Mouse (Mus musculus): ENCODE results near the gene Runx3. TPM values are rescaled to one million over a fixed set of nuclear protein-coding genes. Genes with fewer than 3 reads are reported as not detected.

Runx3 gene
- polyA plus RNA-seq, 1 experiment from 2014 or later = 0.13 TPM

GRCm38 (mm10) chr4:135190364-135190763 lies 69.9 kb downstream of the Runx3 start:
- Histone ChIP-seq H3K27ac (replicated peaks) (no peak overlapping the region), H3K27me3 (ENCODE audit: control insufficient read depth, insufficient read depth, low read length) (no peaks in the 10 kb centered on the region), H3K9ac (ENCODE audit: low read length) (no peak overlapping the region), H3K36me3 (ENCODE audit: control insufficient read depth, insufficient read depth, low read length) (no peaks in the 10 kb centered on the region), H3K9me3 (ENCODE audit: control insufficient read depth, low read length) (no peaks in the 10 kb centered on the region), H3K4me2 (replicated peaks; ENCODE audit: low read depth) (no peak overlapping the region), H3K4me3 (ENCODE audit: low read depth, low read length) (no peak overlapping the region), H3K4me1 (replicated peaks; ENCODE audit: control insufficient read depth, insufficient read depth) (no peaks in the 10 kb centered on the region)
- DNase-seq (ENCODE audit: low spot score) = no peak
- ATAC-seq (ENCODE audit: low FRiP score, low TSS enrichment) = no peak
- no peak for TF ChIP-seq EP300 (optimal IDR thresholded peaks at IDR 0.05)
- no peak for TF ChIP-seq CTCF (IDR thresholded peaks at IDR 0.05; ENCODE audit: low read depth)
- WGBS = 86% methylated on average over 1 of the region's 1 CpGs

GRCm38 (mm10) chr4:135191185-135191584 lies 70.7 kb downstream of the Runx3 start:
- Histone ChIP-seq H3K27me3 (ENCODE audit: control insufficient read depth, insufficient read depth, low read length) (no peaks in the 10 kb centered on the region), H3K36me3 (ENCODE audit: control insufficient read depth, insufficient read depth, low read length) (no peaks in the 10 kb centered on the region), H3K9me3 (ENCODE audit: control insufficient read depth, low read length) (no peaks in the 10 kb centered on the region), H3K4me3 (ENCODE audit: low read depth, low read length) (no peak overlapping the region), H3K27ac (replicated peaks) (no peak overlapping the region), H3K9ac (ENCODE audit: low read length) (no peak overlapping the region), H3K4me1 (replicated peaks; ENCODE audit: control insufficient read depth, insufficient read depth) (no peaks in the 10 kb centered on the region), H3K4me2 (replicated peaks; ENCODE audit: low read depth) (no peak overlapping the region)
- no peak for DNase-seq (ENCODE audit: low spot score)
- 70% methylated on average over 1 of the region's 1 CpGs for WGBS
- ATAC-seq (ENCODE audit: low FRiP score, low TSS enrichment) = no peak
- TF ChIP-seq CTCF (IDR thresholded peaks at IDR 0.05; ENCODE audit: low read depth) = no peak

DNA sequence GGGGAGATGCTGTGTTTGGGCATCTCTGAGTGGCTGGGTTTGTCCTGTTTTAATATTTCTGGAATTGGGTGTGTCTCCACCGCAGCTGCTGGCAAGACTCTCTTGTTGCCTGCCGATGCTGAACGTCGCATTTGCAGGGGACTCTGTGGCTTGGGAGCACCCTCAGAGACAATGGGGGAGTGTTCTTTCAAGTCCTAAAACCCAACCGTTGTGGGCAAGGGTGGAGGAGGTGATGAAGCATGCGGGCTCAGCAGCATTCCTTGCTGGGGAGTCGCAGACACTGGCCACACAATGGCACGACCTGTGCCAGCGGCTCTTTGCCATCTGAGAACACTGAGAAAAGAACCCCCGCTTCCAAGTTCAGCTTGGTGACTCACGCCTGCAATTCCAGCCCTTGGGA lies 71.2 kb downstream of the Runx3 start:
- Histone ChIP-seq H3K9ac (ENCODE audit: low read length) (no peak overlapping the region), H3K9me3 (ENCODE audit: control insufficient read depth, low read length) (no peaks in the 10 kb centered on the region), H3K4me3 (ENCODE audit: low read depth, low read length) (no peak overlapping the region), H3K27ac (replicated peaks) (no peak overlapping the region), H3K4me1 (replicated peaks; ENCODE audit: control insufficient read depth, insufficient read depth) (no peaks in the 10 kb centered on the region), H3K27me3 (ENCODE audit: control insufficient read depth, insufficient read depth, low read length) (no peaks in the 10 kb centered on the region), H3K36me3 (ENCODE audit: control insufficient read depth, insufficient read depth, low read length) (no peaks in the 10 kb centered on the region), H3K4me2 (replicated peaks; ENCODE audit: low read depth) (no peak overlapping the region)
- no peak for TF ChIP-seq CTCF (IDR thresholded peaks at IDR 0.05; ENCODE audit: low read depth)
- no peak for TF ChIP-seq EP300 (optimal IDR thresholded peaks at IDR 0.05)
- DNase-seq (ENCODE audit: low spot score) (no peak), ATAC-seq (ENCODE audit: low FRiP score, low TSS enrichment) (no peak)
- 67% methylated on average over 11 of the region's 11 CpGs for WGBS

GRCm38 (mm10) chr4:135192841-135193240 lies 72.4 kb downstream of the Runx3 start:
- no peak overlapping the region for H3K27ac ChIP-seq (replicated peaks)
- no peak for ATAC-seq (ENCODE audit: low FRiP score, low TSS enrichment)
- no peak overlapping the region for H3K9ac ChIP-seq (ENCODE audit: low read length)
- no peak overlapping the region for H3K4me2 ChIP-seq (replicated peaks; ENCODE audit: low read depth)
- H3K4me3 ChIP-seq (ENCODE audit: low read depth, low read length) = no peak overlapping the region
- H3K36me3 ChIP-seq (ENCODE audit: control insufficient read depth, insufficient read depth, low read length) = no peaks in the 10 kb centered on the region
- no peaks in the 10 kb centered on the region for H3K9me3 ChIP-seq (ENCODE audit: control insufficient read depth, low read length)
- no peak for TF ChIP-seq CTCF (IDR thresholded peaks at IDR 0.05; ENCODE audit: low read depth)
- TF ChIP-seq EP300 (optimal IDR thresholded peaks at IDR 0.05) = no peak
- no peak for DNase-seq (ENCODE audit: low spot score)
- no peaks in the 10 kb centered on the region for H3K4me1 ChIP-seq (replicated peaks; ENCODE audit: control insufficient read depth, insufficient read depth)
- WGBS = 73% methylated on average over 5 of the region's 5 CpGs
- H3K27me3 ChIP-seq (ENCODE audit: control insufficient read depth, insufficient read depth, low read length) = no peaks in the 10 kb centered on the region

DNA sequence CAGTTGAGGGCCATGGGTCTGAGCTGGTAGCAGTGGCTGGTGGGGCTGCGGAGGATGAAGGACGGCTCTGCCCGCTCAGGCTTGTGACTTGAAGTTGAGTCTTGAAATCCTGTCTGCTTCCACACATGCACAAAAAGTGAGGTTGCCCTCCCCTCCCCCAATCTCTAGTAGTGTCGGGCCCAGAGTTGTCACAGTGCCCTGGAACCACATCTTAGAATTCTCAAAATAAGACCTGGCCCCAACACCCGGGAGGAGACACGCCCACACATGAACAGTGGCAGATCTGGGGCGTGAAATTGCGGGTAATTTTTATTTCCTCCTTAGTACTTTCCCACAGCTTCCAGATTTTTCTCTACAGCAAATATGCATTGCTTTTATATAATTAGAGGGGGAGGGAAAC lies 77.4 kb downstream of the Runx3 start:
- 62% methylated on average over 8 of the region's 8 CpGs for WGBS
- DNase-seq (ENCODE audit: low spot score) (no peak), ATAC-seq (ENCODE audit: low FRiP score, low TSS enrichment) (no peak)
- Histone ChIP-seq H3K27me3 (ENCODE audit: control insufficient read depth, insufficient read depth, low read length) (no peaks in the 10 kb centered on the region), H3K9me3 (ENCODE audit: control insufficient read depth, low read length) (no peaks in the 10 kb centered on the region), H3K36me3 (ENCODE audit: control insufficient read depth, insufficient read depth, low read length) (no peaks in the 10 kb centered on the region), H3K4me3 (ENCODE audit: low read depth, low read length) (no peak overlapping the region), H3K4me2 (replicated peaks; ENCODE audit: low read depth) (no peak overlapping the region), H3K27ac (replicated peaks) (no peak overlapping the region), H3K9ac (ENCODE audit: low read length) (no peak overlapping the region), H3K4me1 (replicated peaks; ENCODE audit: control insufficient read depth, insufficient read depth) (no peaks in the 10 kb centered on the region)
- no peak for TF ChIP-seq CTCF (IDR thresholded peaks at IDR 0.05; ENCODE audit: low read depth)
- TF ChIP-seq EP300 (optimal IDR thresholded peaks at IDR 0.05) = no peak

GRCm38 (mm10) chr4:135201771-135202170 lies 81.3 kb downstream of the Runx3 start:
- DNase-seq (ENCODE audit: low spot score) (no peak), ATAC-seq (ENCODE audit: low FRiP score, low TSS enrichment) (no peak)
- H3K27ac ChIP-seq (replicated peaks) = no peak overlapping the region
- H3K4me1 ChIP-seq (replicated peaks; ENCODE audit: control insufficient read depth, insufficient read depth) = peaks cover 3% of the 10 kb centered on the region; the same call in 1 of the 2 replicates
- H3K9ac ChIP-seq (ENCODE audit: low read length) = no peak overlapping the region
- H3K36me3 ChIP-seq (ENCODE audit: control insufficient read depth, insufficient read depth, low read length) = no peaks in the 10 kb centered on the region
- WGBS = 77% methylated on average over 14 of the region's 16 CpGs
- H3K27me3 ChIP-seq (ENCODE audit: control insufficient read depth, insufficient read depth, low read length) = no peaks in the 10 kb centered on the region
- H3K4me2 ChIP-seq (replicated peaks; ENCODE audit: low read depth) = no peak overlapping the region
- H3K4me3 ChIP-seq (ENCODE audit: low read depth, low read length) = no peak overlapping the region
- TF ChIP-seq CTCF (IDR thresholded peaks at IDR 0.05; ENCODE audit: low read depth) = no peak
- TF ChIP-seq EP300 (optimal IDR thresholded peaks at IDR 0.05) = no peak
- H3K9me3 ChIP-seq (ENCODE audit: control insufficient read depth, low read length) = no peaks in the 10 kb centered on the region

Measured in stomach, postnatal 0 days (tissue).